Mouse (Mus musculus): ENCODE results near the gene Prss36. TPM values are rescaled to one million over a fixed set of nuclear protein-coding genes. Genes with fewer than 3 reads are reported as not detected.

The Prss36 gene
- polyA plus RNA-seq, 1 experiment from 2014 or later, result 10.9 TPM

DNA sequence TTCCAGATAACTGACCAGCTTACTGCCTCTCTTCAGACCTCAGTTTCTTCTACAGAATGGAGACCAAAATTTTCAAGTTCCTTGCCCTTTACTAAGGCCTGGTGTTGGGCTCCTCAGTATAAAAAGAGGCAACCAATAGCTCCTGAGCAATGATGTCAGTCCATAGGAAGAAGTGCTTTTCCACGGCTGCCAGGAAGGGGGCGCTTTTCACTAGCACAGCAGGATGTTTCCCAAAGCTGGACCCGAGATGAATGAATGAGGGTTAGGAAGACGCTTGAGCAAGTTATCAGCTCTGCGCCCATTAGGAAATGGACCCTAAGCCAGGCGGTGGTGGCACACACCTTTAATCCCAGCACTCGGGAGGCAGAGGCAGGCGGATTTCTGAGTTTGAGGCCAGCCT lies 25.0 kb downstream of the Prss36 start:
- Histone ChIP-seq H3K9ac (no peak overlapping the region), H3K27me3 (replicated peaks) (no peaks in the 10 kb centered on the region), H3K9me3 (no peaks in the 10 kb centered on the region), H3K36me3 (peaks cover 8% of the 10 kb centered on the region; the same call in 1 of the 2 replicates), H3K27ac (no peak overlapping the region), H3K4me3 (replicated peaks) (no peak overlapping the region), H3K4me2 (no peak overlapping the region), H3K4me1 (peaks cover 11% of the 10 kb centered on the region)
- no peak for ATAC-seq (ENCODE audit: insufficient read depth, low FRiP score, low read depth)
- WGBS, result 64% methylated on average over 8 of the region's 8 CpGs

DNA sequence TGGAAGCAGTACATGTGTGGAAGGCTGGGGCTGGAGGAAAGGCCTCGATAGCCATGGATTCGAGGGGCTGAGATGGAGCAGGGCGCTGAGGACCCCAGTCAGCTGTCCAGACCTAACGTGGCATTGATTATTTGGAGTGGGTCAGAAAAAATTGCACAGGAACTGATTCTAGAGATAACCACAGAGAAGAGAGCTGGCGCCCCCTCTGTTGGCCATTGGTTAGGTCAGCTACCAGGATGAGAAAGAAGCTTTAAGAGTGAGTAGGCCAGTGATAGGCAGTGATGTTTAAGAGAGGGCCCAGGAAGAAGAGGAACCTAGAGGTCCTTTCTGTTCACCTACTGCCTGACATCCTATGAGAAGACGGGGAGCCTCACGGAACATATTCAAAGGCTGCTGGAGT lies 27.2 kb downstream of the Prss36 start:
- Histone ChIP-seq H3K36me3 (peaks cover 12% of the 10 kb centered on the region; the same call in 1 of the 2 replicates), H3K4me3 (replicated peaks) (no peak overlapping the region), H3K27ac (no peak overlapping the region), H3K4me1 (peaks cover 3% of the 10 kb centered on the region), H3K9ac (no peak overlapping the region), H3K9me3 (no peaks in the 10 kb centered on the region), H3K27me3 (replicated peaks) (no peaks in the 10 kb centered on the region), H3K4me2 (no peak overlapping the region)
- ATAC-seq (ENCODE audit: insufficient read depth, low FRiP score, low read depth), result no peak
- WGBS, result 69% methylated on average over 7 of the region's 7 CpGs

DNA sequence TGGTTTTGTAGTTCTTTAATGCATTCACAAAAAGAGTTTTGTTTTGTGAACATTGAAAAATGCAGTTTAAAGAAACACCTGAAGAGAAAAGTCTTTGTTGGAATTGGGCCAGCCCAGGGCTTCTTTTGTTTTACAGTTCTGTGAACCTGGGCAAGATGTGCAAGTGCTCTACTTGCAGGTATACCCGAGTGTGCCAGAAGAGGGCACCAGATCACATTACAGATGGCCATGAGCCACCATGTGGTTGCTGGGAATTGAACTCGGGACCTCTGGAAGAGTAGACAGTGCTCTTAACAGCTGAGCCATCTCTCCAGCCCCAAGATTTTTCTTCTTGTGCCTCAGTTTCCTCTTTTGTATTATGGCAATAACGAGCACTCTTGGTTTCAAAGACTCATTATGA lies 28.3 kb downstream of the Prss36 start:
- no peaks in the 10 kb centered on the region; the same call in 1 of the 2 replicates for H3K4me1 ChIP-seq
- no peak for ATAC-seq (ENCODE audit: insufficient read depth, low FRiP score, low read depth)
- peaks cover 12% of the 10 kb centered on the region; the same call in 1 of the 2 replicates for H3K36me3 ChIP-seq
- H3K9me3 ChIP-seq, result no peaks in the 10 kb centered on the region
- 56% methylated on average over 3 of the region's 3 CpGs for WGBS
- H3K27ac ChIP-seq, result no peak overlapping the region
- H3K27me3 ChIP-seq (replicated peaks), result no peaks in the 10 kb centered on the region
- no peak overlapping the region for H3K9ac ChIP-seq
- no peak overlapping the region for H3K4me2 ChIP-seq
- no peak overlapping the region for H3K4me3 ChIP-seq (replicated peaks)

DNA sequence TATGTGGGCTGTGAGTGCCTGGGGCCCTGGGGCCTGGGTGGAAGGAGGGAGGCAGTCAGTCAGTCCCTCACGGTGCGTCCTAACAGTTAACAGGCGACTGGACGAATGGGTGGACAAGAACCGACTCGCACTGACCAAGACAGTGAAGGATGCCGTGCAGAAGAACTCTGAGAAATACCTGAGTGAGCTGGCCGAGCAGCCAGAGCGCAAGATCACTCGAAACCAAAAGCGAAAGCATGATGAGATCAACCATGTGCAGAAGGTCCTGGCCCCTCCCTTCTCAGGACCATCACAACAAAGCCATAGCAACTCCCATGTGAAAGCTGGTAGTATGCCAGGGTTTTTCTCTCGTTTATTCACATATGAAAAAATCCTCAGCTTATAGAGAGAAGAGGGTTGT lies 31.2 kb downstream of the Prss36 start:
- Histone ChIP-seq H3K27me3 (replicated peaks) (no peaks in the 10 kb centered on the region), H3K36me3 (peaks cover 12% of the 10 kb centered on the region; the same call in 1 of the 2 replicates), H3K9me3 (no peaks in the 10 kb centered on the region), H3K4me3 (replicated peaks) (no peak overlapping the region), H3K27ac (no peak overlapping the region), H3K4me1 (0 out of 2 replicates have a peak, but pooled peaks cover 4% of the 10 kb centered on the region), H3K9ac (no peak overlapping the region), H3K4me2 (no peak overlapping the region)
- 91% methylated on average over 12 of the region's 12 CpGs for WGBS
- ATAC-seq (ENCODE audit: insufficient read depth, low FRiP score, low read depth), result no peak

DNA sequence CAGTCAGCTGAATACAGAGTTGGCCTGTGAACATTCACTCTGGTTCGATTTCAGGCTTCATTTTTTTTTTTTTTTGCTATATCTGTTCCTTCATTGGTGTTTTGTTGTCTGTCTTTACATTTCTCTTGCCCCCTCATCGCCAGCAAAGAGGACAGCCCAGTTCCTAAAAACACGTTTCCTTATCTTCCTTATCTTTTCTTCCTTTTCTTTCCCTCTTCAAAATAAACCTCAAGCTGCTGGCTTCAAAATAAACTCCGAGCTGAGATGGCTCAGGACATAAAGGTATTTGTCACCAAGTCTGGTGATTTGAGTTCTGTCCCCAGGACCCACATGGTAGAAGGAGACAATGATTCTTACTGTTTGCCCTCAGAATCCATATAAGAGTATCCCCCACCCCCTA lies 33.6 kb downstream of the Prss36 start:
- H3K27ac ChIP-seq, result peak overlapping the region; percentile 90
- H3K27me3 ChIP-seq (replicated peaks), result no peaks in the 10 kb centered on the region
- H3K4me2 ChIP-seq, result peak overlapping the region; percentile 65
- peak overlapping the region; percentile 81 for H3K4me3 ChIP-seq (replicated peaks)
- peaks cover 32% of the 10 kb centered on the region for H3K36me3 ChIP-seq
- 0 out of 2 replicates have a peak, but pooled peaks cover 4% of the 10 kb centered on the region for H3K4me1 ChIP-seq
- no peak for ATAC-seq (ENCODE audit: insufficient read depth, low FRiP score, low read depth)
- peak overlapping the region; percentile 73; the same call in 1 of the 2 replicates for H3K9ac ChIP-seq
- H3K9me3 ChIP-seq, result no peaks in the 10 kb centered on the region
- WGBS, result 20% methylated on average over 4 of the region's 4 CpGs

DNA sequence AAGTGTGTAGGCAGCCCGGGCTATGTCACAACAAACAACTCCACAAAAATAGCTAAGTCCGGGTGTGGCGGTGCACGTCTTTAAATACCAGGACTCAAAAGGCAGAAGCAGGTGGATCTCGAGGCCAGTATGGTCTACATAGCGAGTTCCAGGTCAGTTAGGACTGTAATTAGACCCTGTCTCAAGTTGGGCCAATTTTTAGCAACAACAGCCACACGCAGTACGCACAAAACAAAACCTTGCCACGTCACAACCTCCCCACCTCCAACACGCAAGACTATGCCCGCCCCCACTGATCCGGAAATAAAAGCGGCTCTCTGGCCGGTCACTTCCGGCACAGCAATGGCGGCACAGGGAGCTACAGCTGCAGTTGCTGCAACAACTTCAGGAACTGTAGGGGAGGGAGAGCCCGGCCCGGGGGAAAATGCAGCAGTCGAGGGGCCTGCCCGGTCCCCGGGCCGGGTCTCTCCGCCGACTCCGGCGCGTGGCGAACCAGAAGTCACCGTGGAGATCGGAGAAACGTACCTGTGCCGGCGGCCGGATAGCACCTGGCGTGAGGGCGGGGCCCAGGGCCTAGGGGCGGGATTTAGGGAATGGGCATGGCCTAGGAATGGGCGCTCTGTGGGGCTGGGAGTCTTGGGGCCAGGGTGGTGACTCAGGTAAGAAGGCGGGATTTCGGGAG lies 34.2 kb downstream of the Prss36 start, which contains the start of gene Kat8:
TSS of gene Kat8 (plus strand) at position 327 of the 682 bp plus-strand sequence.
- peaks cover 38% of the 10 kb centered on the region for H3K36me3 ChIP-seq
- no peaks in the 10 kb centered on the region for H3K9me3 ChIP-seq
- peak within 1 kb of the TSS; percentile 81 for H3K4me3 ChIP-seq (replicated peaks)
- 0 out of 2 replicates have a peak, but pooled peaks cover 4% of the 10 kb centered on the region for H3K4me1 ChIP-seq
- H3K27me3 ChIP-seq (replicated peaks), result no peaks in the 10 kb centered on the region
- peak; percentile 95 for ATAC-seq (ENCODE audit: insufficient read depth, low FRiP score, low read depth)
- peak within 1 kb of the TSS; percentile 90 for H3K27ac ChIP-seq
- peak within 1 kb of the TSS; percentile 65 for H3K4me2 ChIP-seq
- peak within 1 kb of the TSS; percentile 73 for H3K9ac ChIP-seq
- WGBS, result 1% methylated on average over 40 of the region's 40 CpGs

DNA sequence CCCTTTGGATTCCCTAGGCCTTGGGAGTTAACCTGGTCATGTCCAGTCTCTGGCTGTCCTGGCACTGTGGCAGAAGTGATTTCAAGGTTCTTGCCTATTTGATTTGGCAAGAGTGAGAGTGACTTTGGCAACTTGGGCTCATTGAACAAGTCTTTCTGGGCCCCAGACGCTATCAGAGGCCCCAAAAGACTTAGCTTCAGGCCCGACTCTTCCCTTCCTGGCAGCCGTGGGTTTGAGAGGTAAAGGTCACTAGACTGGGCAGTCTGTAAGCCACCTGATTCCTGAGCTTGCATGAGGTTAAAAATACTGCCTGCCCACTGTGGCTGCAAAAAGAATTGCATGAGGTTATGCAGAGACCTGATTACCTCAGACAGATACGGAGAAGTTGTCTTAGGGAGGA lies 37.9 kb downstream of the Prss36 start:
- Histone ChIP-seq H3K27ac (no peak overlapping the region), H3K4me1 (peaks cover 11% of the 10 kb centered on the region; the same call in 1 of the 2 replicates), H3K4me2 (no peak overlapping the region), H3K9ac (no peak overlapping the region), H3K9me3 (no peaks in the 10 kb centered on the region), H3K27me3 (replicated peaks) (no peaks in the 10 kb centered on the region), H3K36me3 (peaks cover 48% of the 10 kb centered on the region), H3K4me3 (replicated peaks) (no peak overlapping the region)
- 83% methylated on average over 4 of the region's 4 CpGs for WGBS
- no peak for ATAC-seq (ENCODE audit: insufficient read depth, low FRiP score, low read depth)

DNA sequence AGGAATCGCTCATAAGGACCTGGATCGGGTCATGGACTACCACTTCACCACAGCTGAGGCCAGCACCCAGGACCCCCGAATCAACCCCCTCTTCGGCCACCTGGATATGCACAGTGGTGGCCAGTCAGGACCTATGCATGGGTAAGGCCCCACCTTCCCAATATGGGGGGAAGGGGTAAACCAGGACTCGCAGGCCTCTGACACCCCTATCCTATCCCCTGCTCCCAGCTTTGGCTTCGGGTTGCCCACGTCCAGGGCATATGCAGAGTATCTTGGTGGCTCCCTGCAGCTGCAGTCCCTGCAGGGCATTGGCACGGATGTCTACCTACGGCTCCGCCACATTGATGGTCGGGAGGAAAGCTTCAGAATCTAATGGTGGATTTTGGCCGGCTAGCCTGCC lies 38.6 kb downstream of the Prss36 start:
- peaks cover 11% of the 10 kb centered on the region; the same call in 1 of the 2 replicates for H3K4me1 ChIP-seq
- no peak overlapping the region for H3K27ac ChIP-seq
- peaks cover 48% of the 10 kb centered on the region for H3K36me3 ChIP-seq
- H3K4me3 ChIP-seq (replicated peaks), result no peak overlapping the region
- H3K27me3 ChIP-seq (replicated peaks), result no peaks in the 10 kb centered on the region
- H3K4me2 ChIP-seq, result no peak overlapping the region
- H3K9ac ChIP-seq, result no peak overlapping the region
- no peaks in the 10 kb centered on the region for H3K9me3 ChIP-seq
- no peak for ATAC-seq (ENCODE audit: insufficient read depth, low FRiP score, low read depth)
- 90% methylated on average over 12 of the region's 12 CpGs for WGBS

DNA sequence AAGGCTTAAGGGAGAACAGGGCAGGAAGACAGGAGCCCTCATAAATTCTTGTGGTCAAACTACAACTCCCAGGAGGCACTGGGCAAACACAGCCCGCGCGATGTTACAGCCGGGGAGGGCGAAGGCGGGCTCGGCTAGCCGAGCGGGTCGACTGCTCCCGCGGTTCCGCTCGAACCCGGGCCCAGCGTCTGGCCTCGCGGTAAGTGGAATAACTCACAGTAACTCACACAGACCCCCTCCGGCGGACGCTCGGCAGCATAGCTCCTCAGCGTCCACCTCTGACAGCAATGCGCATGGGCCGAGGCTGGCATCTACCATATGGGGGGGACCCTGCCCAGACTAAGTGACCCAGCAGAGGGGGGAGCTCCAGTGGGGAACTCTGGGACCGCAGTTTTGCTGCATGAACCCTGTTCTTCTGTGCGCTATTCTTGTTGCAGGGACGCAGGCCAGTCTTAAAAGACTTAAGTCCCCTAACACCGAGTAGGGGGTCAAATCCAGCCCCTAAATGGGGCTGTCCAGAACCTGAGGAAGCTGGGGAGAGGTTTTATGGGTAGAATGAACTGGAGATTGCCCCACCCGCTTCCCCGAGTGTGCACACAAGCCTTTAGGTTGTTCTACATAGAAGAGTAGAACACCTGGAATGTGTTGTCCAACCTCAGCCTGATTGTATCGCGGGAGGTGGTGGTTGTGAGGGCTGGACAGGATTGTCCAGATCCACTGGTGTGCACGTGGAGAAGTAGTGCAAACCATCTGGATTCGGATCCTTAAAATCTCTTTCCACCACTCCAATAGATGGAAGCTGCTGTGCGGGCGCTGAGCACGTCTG lies 42.3 kb downstream of the Prss36 start, which contains the start of gene Bckdk:
TSS of gene Bckdk (plus strand) at position 112 of the 826 bp plus-strand sequence.
- Histone ChIP-seq H3K36me3 (peaks cover 41% of the 10 kb centered on the region), H3K4me1 (peaks cover 8% of the 10 kb centered on the region; the same call in 1 of the 2 replicates), H3K9me3 (no peaks in the 10 kb centered on the region), H3K4me3 (replicated peaks) (peak within 1 kb of the TSS; percentile 84), H3K4me2 (peak within 1 kb of the TSS; percentile 74), H3K9ac (peak within 1 kb of the TSS; percentile 94), H3K27me3 (replicated peaks) (no peaks in the 10 kb centered on the region), H3K27ac (peak within 1 kb of the TSS; percentile 89)
- 6% methylated on average over 38 of the region's 38 CpGs for WGBS
- ATAC-seq (ENCODE audit: insufficient read depth, low FRiP score, low read depth), result peak; percentile 89

DNA sequence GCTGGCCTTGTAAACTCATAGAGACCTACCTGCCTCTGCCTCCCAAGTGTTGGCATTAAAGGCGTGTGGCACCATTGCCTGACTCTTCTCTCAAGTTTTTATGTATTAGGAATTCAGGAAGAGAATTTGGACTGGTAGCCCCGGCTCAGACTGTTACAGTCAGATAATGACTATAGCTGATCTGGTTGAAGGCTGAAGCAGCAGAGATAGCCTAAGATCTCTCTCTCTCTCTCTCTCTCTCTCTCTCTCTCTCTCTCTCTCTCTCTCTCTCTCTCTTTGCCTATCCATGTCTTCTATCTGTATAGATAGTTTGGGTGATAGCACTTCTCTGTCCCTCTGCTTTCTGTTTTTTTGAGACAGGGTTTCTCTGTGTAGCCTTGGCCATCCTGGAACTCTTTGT lies 44.8 kb downstream of the Prss36 start:
- no peak for ATAC-seq (ENCODE audit: insufficient read depth, low FRiP score, low read depth)
- no peak overlapping the region for H3K4me2 ChIP-seq
- H3K27ac ChIP-seq, result no peak overlapping the region
- peaks cover 17% of the 10 kb centered on the region for H3K36me3 ChIP-seq
- H3K27me3 ChIP-seq (replicated peaks), result no peaks in the 10 kb centered on the region
- no peaks in the 10 kb centered on the region for H3K9me3 ChIP-seq
- WGBS, result 85% methylated on average over 2 of the region's 2 CpGs
- no peak overlapping the region for H3K4me3 ChIP-seq (replicated peaks)
- H3K4me1 ChIP-seq, result peaks cover 8% of the 10 kb centered on the region; the same call in 1 of the 2 replicates
- no peak overlapping the region for H3K9ac ChIP-seq

DNA sequence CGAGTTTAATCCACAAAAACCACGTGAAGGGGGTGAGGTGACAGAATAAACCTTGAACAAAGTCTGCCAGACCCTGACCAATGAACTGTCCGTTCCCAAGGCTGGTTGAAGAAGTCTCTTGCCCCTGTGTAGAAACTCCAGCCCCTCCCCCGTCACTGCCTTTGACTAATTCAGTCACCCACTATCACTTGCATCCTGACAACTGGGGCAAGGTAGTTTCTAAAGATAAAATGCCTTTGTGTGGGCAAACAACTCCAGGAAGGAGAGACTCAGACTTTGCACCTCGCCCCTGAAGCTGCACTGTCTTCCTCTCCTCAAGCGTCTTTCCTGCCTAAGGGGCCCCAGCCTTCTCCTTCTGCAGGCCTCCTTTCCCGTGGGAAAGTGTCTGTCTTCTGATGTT lies 46.5 kb downstream of the Prss36 start:
- no peak for ATAC-seq (ENCODE audit: insufficient read depth, low FRiP score, low read depth)
- no peak overlapping the region for H3K9ac ChIP-seq
- peak overlapping the region; percentile 71 for H3K27ac ChIP-seq

More for the DNA sequence above, 46.5 kb downstream of the Prss36 start:
- WGBS, result 31% methylated on average over 7 of the region's 7 CpGs
- Histone ChIP-seq H3K9me3 (no peaks in the 10 kb centered on the region), H3K27me3 (replicated peaks) (no peaks in the 10 kb centered on the region), H3K4me1 (peaks cover 6% of the 10 kb centered on the region; the same call in 1 of the 2 replicates), H3K36me3 (peaks cover under 1% of the 10 kb centered on the region; the same call in 1 of the 2 replicates), H3K4me3 (replicated peaks) (no peak overlapping the region), H3K4me2 (no peak overlapping the region)
